Comparison of ENCODE assay signal across 8 mouse cellular contexts in genomic region chr5:123947041-123947761, GRCm38 (mm10). TPM values are rescaled to one million over a fixed set of nuclear protein-coding genes. Genes with fewer than 3 reads are reported as not detected.
DNase-seq lines count a peak whose midpoint lies in the region; ATAC-seq and TF ChIP-seq lines count a peak whose summit lies in the region.

No protein-coding gene starts in this region.

- no peaks in the 10 kb centered on the region for H3K9me3 ChIP-seq in hindbrain, embryonic 11.5 days (ENCODE audit: control insufficient read depth, low read length)
- H3K9me3 ChIP-seq in hindbrain, embryonic 12.5 days (replicated peaks), result no peaks in the 10 kb centered on the region
- peaks cover 7% of the 10 kb centered on the region for H3K9me3 ChIP-seq in E14TG2a.4 (ENCODE audit: low read length)
- no peaks in the 10 kb centered on the region for H3K9me3 ChIP-seq in forebrain, embryonic 15.5 days

- peak; percentile 93 for TF ChIP-seq CTCF in E14TG2a.4 (conservative IDR thresholded peaks at IDR 0.05; ENCODE audit: low read length)

- no peak for ATAC-seq in hindbrain, embryonic 11.5 days (ENCODE audit: low FRiP score)
- no peak for ATAC-seq in hindbrain, embryonic 12.5 days (ENCODE audit: low FRiP score)
- 0 out of 2 replicates have a peak, but pooled peaks have one; percentile 50 for ATAC-seq in erythroid progenitor cell, adult 5-6 weeks (replicated peaks; ENCODE audit: low FRiP score, poor library complexity, severe bottlenecking)
- no peak for ATAC-seq in forebrain, embryonic 15.5 days (replicated peaks)

- no peaks in the 10 kb centered on the region for H3K36me3 ChIP-seq in hindbrain, embryonic 11.5 days (ENCODE audit: control insufficient read depth, insufficient read depth, low read length)
- no peaks in the 10 kb centered on the region for H3K36me3 ChIP-seq in hindbrain, embryonic 12.5 days
- H3K36me3 ChIP-seq in E14TG2a.4 (ENCODE audit: insufficient read depth, low read length), result no peaks in the 10 kb centered on the region
- H3K36me3 ChIP-seq in forebrain, embryonic 15.5 days, result no peaks in the 10 kb centered on the region

- H3K4me1 ChIP-seq in hindbrain, embryonic 11.5 days (replicated peaks; ENCODE audit: control insufficient read depth, insufficient read depth, low read length), result no peaks in the 10 kb centered on the region
- no peaks in the 10 kb centered on the region for H3K4me1 ChIP-seq in hindbrain, embryonic 12.5 days
- no peaks in the 10 kb centered on the region for H3K4me1 ChIP-seq in E14TG2a.4 (replicated peaks; ENCODE audit: low read depth, low read length)
- no peaks in the 10 kb centered on the region for H3K4me1 ChIP-seq in forebrain, embryonic 15.5 days

- H3K27ac ChIP-seq in hindbrain, embryonic 11.5 days (ENCODE audit: low read depth, low read length), result no peak overlapping the region
- H3K27ac ChIP-seq in hindbrain, embryonic 12.5 days, result no peak overlapping the region
- H3K27ac ChIP-seq in forebrain, embryonic 15.5 days (replicated peaks), result no peak overlapping the region

- no peak overlapping the region for H3K9ac ChIP-seq in hindbrain, embryonic 11.5 days (ENCODE audit: low read depth, low read length)
- H3K9ac ChIP-seq in hindbrain, embryonic 12.5 days, result no peak overlapping the region
- H3K9ac ChIP-seq in forebrain, embryonic 15.5 days (replicated peaks), result no peak overlapping the region

- WGBS in hindbrain, embryonic 11.5 days, result 53% methylated on average over 7 of the region's 7 CpGs
- 52% methylated on average over 7 of the region's 7 CpGs for WGBS in hindbrain, embryonic 12.5 days
- WGBS in forebrain, embryonic 15.5 days, result 51% methylated on average over 7 of the region's 7 CpGs

- no peaks in the 10 kb centered on the region; the same call in 1 of the 2 replicates for H3K27me3 ChIP-seq in hindbrain, embryonic 11.5 days (ENCODE audit: control insufficient read depth, insufficient read depth, low read length)
- H3K27me3 ChIP-seq in hindbrain, embryonic 12.5 days, result peaks cover 3% of the 10 kb centered on the region; the same call in 1 of the 2 replicates
- H3K27me3 ChIP-seq in E14TG2a.4 (ENCODE audit: insufficient read depth, low read length), result no peaks in the 10 kb centered on the region
- no peaks in the 10 kb centered on the region for H3K27me3 ChIP-seq in forebrain, embryonic 15.5 days

- no peak overlapping the region for H3K4me2 ChIP-seq in hindbrain, embryonic 11.5 days (replicated peaks; ENCODE audit: low read depth, low read length)
- no peak overlapping the region for H3K4me2 ChIP-seq in hindbrain, embryonic 12.5 days (replicated peaks)
- H3K4me2 ChIP-seq in forebrain, embryonic 15.5 days (replicated peaks), result no peak overlapping the region

- peak; percentile 79 for DNase-seq in hindbrain, embryonic 11.5 days (ENCODE audit: low spot score)
- peak; percentile 38 for DNase-seq in 3134 (ENCODE audit: extremely low read depth, insufficient read length, low spot score)
- DNase-seq in natural killer cell, adult 2 months (ENCODE audit: low spot score in 2 of 2), result peak; percentile 27 to 29
- DNase-seq in ovary, postnatal 36 days (ENCODE audit: low spot score), result no peak

- H3K4me3 ChIP-seq in hindbrain, embryonic 11.5 days (ENCODE audit: low read depth, low read length), result no peak overlapping the region
- H3K4me3 ChIP-seq in hindbrain, embryonic 12.5 days, result no peak overlapping the region
- H3K4me3 ChIP-seq in E14TG2a.4 (replicated peaks; ENCODE audit: low read length), result no peak overlapping the region
- H3K4me3 ChIP-seq in forebrain, embryonic 15.5 days, result no peak overlapping the region

RNA-seq across cellular contexts. Expression of gene Ccdc62, which starts 16.7 kb away (rescaled TPM):
- polyA plus RNA-seq in hindbrain, embryonic 11.5 days (2014; fragmentation: Nextera tagmentation; extraction: Ambion mirVana), result 4.3 and 5.4 TPM in 2 replicates
- polyA plus RNA-seq in hindbrain, embryonic 12.5 days (2016; fragmentation: Nextera tagmentation; extraction: Ambion mirVana), result 5.3 and 7.4 TPM in 2 replicates
- 2.2 and 15.9 TPM in 2 replicates for total RNA-seq in erythroid progenitor cell, adult 5-6 weeks (2015; ENCODE audit: low replicate concordance)
- total RNA-seq in erythroid progenitor cell, adult 5-6 weeks (2017; ENCODE audit: low replicate concordance), result 0.39 TPM in 1 of 2 replicates, not detected in the other
- polyA plus RNA-seq in forebrain, embryonic 15.5 days (2015; fragmentation: Nextera tagmentation; extraction: Ambion mirVana), result 3.5 and 5.8 TPM in 2 replicates

RNA-seq across cellular contexts. Expression of gene Gm43518, which starts 20.0 kb away (rescaled TPM):
- polyA plus RNA-seq in hindbrain, embryonic 11.5 days (2014; fragmentation: Nextera tagmentation; extraction: Ambion mirVana), result 1.5 and 2.4 TPM in 2 replicates
- 3.4 and 4.0 TPM in 2 replicates for polyA plus RNA-seq in hindbrain, embryonic 12.5 days (2016; fragmentation: Nextera tagmentation; extraction: Ambion mirVana)
- not detected in 2 replicates for total RNA-seq in erythroid progenitor cell, adult 5-6 weeks (2015; ENCODE audit: low replicate concordance)
- not detected in 2 replicates for total RNA-seq in erythroid progenitor cell, adult 5-6 weeks (2017; ENCODE audit: low replicate concordance)
- polyA plus RNA-seq in forebrain, embryonic 15.5 days (2015; fragmentation: Nextera tagmentation; extraction: Ambion mirVana), result 1.8 and 3.7 TPM in 2 replicates

RNA-seq across cellular contexts. Expression of gene Hip1r, which starts 26.2 kb away (rescaled TPM):
- 6.0 and 9.7 TPM in 2 replicates for polyA plus RNA-seq in hindbrain, embryonic 11.5 days (2014; fragmentation: Nextera tagmentation; extraction: Ambion mirVana)
- 14.4 and 20.4 TPM in 2 replicates for polyA plus RNA-seq in hindbrain, embryonic 12.5 days (2016; fragmentation: Nextera tagmentation; extraction: Ambion mirVana)
- total RNA-seq in erythroid progenitor cell, adult 5-6 weeks (2015; ENCODE audit: low replicate concordance), result 0.84 and 2.2 TPM in 2 replicates
- 8.2 and 18.2 TPM in 2 replicates for total RNA-seq in erythroid progenitor cell, adult 5-6 weeks (2017; ENCODE audit: low replicate concordance)
- 26.9 and 27.5 TPM in 2 replicates for polyA plus RNA-seq in forebrain, embryonic 15.5 days (2015; fragmentation: Nextera tagmentation; extraction: Ambion mirVana)

RNA-seq across cellular contexts. Expression of gene Denr, which starts 40.2 kb away (rescaled TPM):
- 154 and 172 TPM in 2 replicates for polyA plus RNA-seq in hindbrain, embryonic 11.5 days (2014; fragmentation: Nextera tagmentation; extraction: Ambion mirVana)
- polyA plus RNA-seq in hindbrain, embryonic 12.5 days (2016; fragmentation: Nextera tagmentation; extraction: Ambion mirVana), result 153 and 180 TPM in 2 replicates
- 10.1 and 18.0 TPM in 2 replicates for total RNA-seq in erythroid progenitor cell, adult 5-6 weeks (2015; ENCODE audit: low replicate concordance)
- total RNA-seq in erythroid progenitor cell, adult 5-6 weeks (2017; ENCODE audit: low replicate concordance), result 6.7 and 15.7 TPM in 2 replicates
- polyA plus RNA-seq in forebrain, embryonic 15.5 days (2015; fragmentation: Nextera tagmentation; extraction: Ambion mirVana), result 143 and 146 TPM in 2 replicates
